Mouse (Mus musculus): Measurements from ENCODE around the gene 1700014D04Rik. TPM values are rescaled to one million over a fixed set of nuclear protein-coding genes. Genes with fewer than 3 reads are reported as not detected.

1700014D04Rik gene
- total RNA-seq, 2 experiments from 2014 or later: 0.77 to 4.8 TPM

DNA sequence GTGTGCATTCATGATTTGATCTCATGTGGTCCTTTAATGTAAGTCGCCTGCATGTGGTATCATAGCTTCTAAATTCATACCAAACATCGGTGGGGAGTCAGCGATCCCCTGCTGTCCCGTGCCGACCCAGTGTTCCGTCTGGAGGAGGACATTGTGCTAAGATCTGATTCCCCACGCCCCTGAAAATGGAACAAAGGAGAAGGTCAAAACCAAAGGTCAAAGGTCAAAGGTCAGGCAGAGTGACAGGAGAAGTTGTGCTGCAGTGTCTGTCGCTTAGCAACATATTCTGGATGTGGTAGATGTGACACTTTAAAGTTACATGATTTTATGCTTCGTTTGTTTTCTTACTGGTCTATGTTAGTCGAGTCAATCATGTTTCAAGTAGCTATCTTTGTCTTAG is 55.1 kb downstream of the 1700014D04Rik start:
- ATAC-seq (replicated peaks; ENCODE audit: low FRiP score, poor library complexity, severe bottlenecking): no peak

Other genes starting within 250 kb of the 1700014D04Rik start
- 10.9 and 13.6 TPM in 2 replicates for gene Agtpbp1, start 161.5 kb downstream of the 1700014D04Rik start, total RNA-seq (2015; ENCODE audit: low replicate concordance)
- gene Agtpbp1, start 161.5 kb downstream of the 1700014D04Rik start, total RNA-seq (2017; ENCODE audit: low replicate concordance): 28.9 and 35.5 TPM in 2 replicates
- 9.4 and 44.6 TPM in 2 replicates for gene Naa35, start 161.5 kb downstream of the 1700014D04Rik start, total RNA-seq (2015; ENCODE audit: low replicate concordance)
- 17.1 and 31.0 TPM in 2 replicates for gene Naa35, start 161.5 kb downstream of the 1700014D04Rik start, total RNA-seq (2017; ENCODE audit: low replicate concordance)
- gene Golm1, start 70.9 kb downstream of the 1700014D04Rik start, total RNA-seq (2015; ENCODE audit: low replicate concordance): 13.4 and 16.1 TPM in 2 replicates
- gene Golm1, start 70.9 kb downstream of the 1700014D04Rik start, total RNA-seq (2017; ENCODE audit: low replicate concordance): 21.4 and 25.2 TPM in 2 replicates
- not detected in 2 replicates for gene 4921517D22Rik, start 52.6 kb downstream of the 1700014D04Rik start, total RNA-seq (2015; ENCODE audit: low replicate concordance)
- gene 4921517D22Rik, start 52.6 kb downstream of the 1700014D04Rik start, total RNA-seq (2017; ENCODE audit: low replicate concordance): not detected in 2 replicates
- not detected in 2 replicates for gene Spata31d1a, start 36.4 kb downstream of the 1700014D04Rik start, total RNA-seq (2015; ENCODE audit: low replicate concordance)
- gene Spata31d1a, start 36.4 kb downstream of the 1700014D04Rik start, total RNA-seq (2017; ENCODE audit: low replicate concordance): not detected in 2 replicates
- gene Spata31d1b, start 34.5 kb downstream of the 1700014D04Rik start, total RNA-seq (2015; ENCODE audit: low replicate concordance): not detected in 2 replicates
- not detected in 2 replicates for gene Spata31d1b, start 34.5 kb downstream of the 1700014D04Rik start, total RNA-seq (2017; ENCODE audit: low replicate concordance)
- not detected in 2 replicates for gene Spata31d1d, start 15.0 kb downstream of the 1700014D04Rik start, total RNA-seq (2015; ENCODE audit: low replicate concordance)
- gene Spata31d1d, start 15.0 kb downstream of the 1700014D04Rik start, total RNA-seq (2017; ENCODE audit: low replicate concordance): 0.26 TPM in 1 of 2 replicates, not detected in the other
- gene Isca1, start 23.1 kb upstream of the 1700014D04Rik start, total RNA-seq (2015; ENCODE audit: low replicate concordance): 667 and 741 TPM in 2 replicates
- gene Isca1, start 23.1 kb upstream of the 1700014D04Rik start, total RNA-seq (2017; ENCODE audit: low replicate concordance): 673 and 742 TPM in 2 replicates
- not detected in 2 replicates for gene Gm49354, start 35.5 kb upstream of the 1700014D04Rik start, total RNA-seq (2015; ENCODE audit: low replicate concordance)
- gene Gm49354, start 35.5 kb upstream of the 1700014D04Rik start, total RNA-seq (2017; ENCODE audit: low replicate concordance): 254 and 1,206 TPM in 2 replicates
- 557 and 663 TPM in 2 replicates for gene Tut7, start 76.4 kb upstream of the 1700014D04Rik start, total RNA-seq (2015; ENCODE audit: low replicate concordance)
- 973 and 1,053 TPM in 2 replicates for gene Tut7, start 76.4 kb upstream of the 1700014D04Rik start, total RNA-seq (2017; ENCODE audit: low replicate concordance)